Mouse (Mus musculus) stomach, embryonic 15.5 days (tissue): ENCODE results near the gene Hpd. TPM values are rescaled to one million over a fixed set of nuclear protein-coding genes. Genes with fewer than 3 reads are reported as not detected.
"Not testable (repeated sequence)": the region's sequence is repeated elsewhere in the genome, so short reads cannot be mapped to it uniquely, and the experiment has no call there.

Experiments
- ATAC-seq: fragments of 200-750 bp; cut with Nextera tagmentation; 2 replicates; pipeline ENCODE4 v1.8.0; 2017; ENCODE audit warnings: low read depth, moderate number of reproducible peaks, moderate TSS enrichment; ENCODE audit not compliant: insufficient read depth, low FRiP score
- H3K27ac ChIP-seq: fragments of 300-500 bp; sonication (generic); 2 replicates; pipeline ENCODE4 v1.5.1; 2015; ENCODE audit warnings: mild to moderate bottlenecking, inconsistent platforms
- H3K27me3 ChIP-seq: fragments of 300-500 bp; sonication (generic); replicated peaks from 2 replicates; pipeline ENCODE4 v1.6.1; 2015; ENCODE audit warnings: inconsistent platforms
- H3K36me3 ChIP-seq: fragments of 300-500 bp; sonication (generic); 2 replicates; pipeline ENCODE4 v1.6.1; 2015; ENCODE audit warnings: inconsistent platforms
- H3K4me1 ChIP-seq: fragments of 300-500 bp; sonication (generic); 2 replicates; pipeline ENCODE4 v1.6.1; 2015; ENCODE audit warnings: inconsistent platforms
- H3K4me2 ChIP-seq: fragments of 300-500 bp; sonication (generic); 2 replicates; pipeline ENCODE4 v1.6.1; 2015; ENCODE audit warnings: mild to moderate bottlenecking, inconsistent platforms
- H3K4me3 ChIP-seq: fragments of 300-500 bp; sonication (generic); replicated peaks from 2 replicates; pipeline ENCODE4 v1.5.1; 2015; ENCODE audit warnings: inconsistent platforms
- H3K9ac ChIP-seq: fragments of 300-500 bp; sonication (generic); 2 replicates; pipeline ENCODE4 v1.6.1; 2015; ENCODE audit warnings: inconsistent platforms
- H3K9me3 ChIP-seq: fragments of 300-500 bp; sonication (generic); 2 replicates; pipeline ENCODE4 v1.6.1; 2016; ENCODE audit warnings: inconsistent platforms
- WGBS: fragments of 180-500 bp; shearing (Covaris S2); methylation state at CpG from one replicate; pipeline ENCODE4 v1.1.7; 2015; 5-methylcytosine and 5-hydroxymethylcytosine counted together
- polyA plus RNA-seq: library from polyadenylated mRNA; unstranded; fragments of >200 nt; fragmentation: Nextera tagmentation; extraction: Ambion mirVana; gene quantifications from 2 replicates; pipeline ENCODE4 v1.2.1, GENCODE M21; 2015

Gene Hpd
- polyA plus RNA-seq, 1 experiment from 2014 or later = 5.3 TPM

GRCm38 (mm10) chr5:123201523-123201892 is 19.0 kb upstream of the Hpd start:
- 59% methylated on average over 7 of the region's 7 CpGs for WGBS
- H3K4me1 ChIP-seq = no peaks in the 10 kb centered on the region
- no peak overlapping the region for H3K9ac ChIP-seq
- no peaks in the 10 kb centered on the region for H3K27me3 ChIP-seq
- H3K4me3 ChIP-seq = no peak overlapping the region
- H3K36me3 ChIP-seq = no peaks in the 10 kb centered on the region
- ATAC-seq = no peak; the same call in 1 of the 2 replicates
- no peaks in the 10 kb centered on the region for H3K9me3 ChIP-seq
- no peak overlapping the region for H3K27ac ChIP-seq
- H3K4me2 ChIP-seq = no peak overlapping the region

GRCm38 (mm10) chr5:123200816-123201522 is 18.4 kb upstream of the Hpd start:
- H3K27me3 ChIP-seq, H3K27ac ChIP-seq, H3K9ac ChIP-seq, ATAC-seq, H3K4me3 ChIP-seq, H3K36me3 ChIP-seq, H3K4me2 ChIP-seq, H3K9me3 ChIP-seq, H3K4me1 ChIP-seq: not testable (repeated sequence)
- 89% methylated on average over 6 of the region's 7 CpGs for WGBS

GRCm38 (mm10) chr5:123198523-123198922 is 16.0 kb upstream of the Hpd start:
- Histone ChIP-seq H3K27me3 (no peaks in the 10 kb centered on the region), H3K4me2 (no peak overlapping the region), H3K9ac (no peak overlapping the region), H3K4me1 (no peaks in the 10 kb centered on the region), H3K4me3 (no peak overlapping the region), H3K9me3 (no peaks in the 10 kb centered on the region), H3K27ac (no peak overlapping the region), H3K36me3 (no peaks in the 10 kb centered on the region)
- WGBS = 80% methylated on average over 4 of the region's 4 CpGs
- ATAC-seq = no peak

- Histone ChIP-seq H3K36me3 (no peaks in the 10 kb centered on the region), H3K9ac (no peak overlapping the region), H3K4me2 (no peak overlapping the region), H3K27me3 (no peaks in the 10 kb centered on the region), H3K4me1 (no peaks in the 10 kb centered on the region), H3K9me3 (no peaks in the 10 kb centered on the region), H3K4me3 (no peak overlapping the region), H3K27ac (no peak overlapping the region)
- no peak; the same call in 1 of the 2 replicates for ATAC-seq
- WGBS = 60% methylated on average over 4 of the region's 4 CpGs
These were observed 14.2 kb upstream of the Hpd start for GRCm38 (mm10) chr5:123196746-123197145.

GRCm38 (mm10) chr5:123195500-123196000 is 13.0 kb upstream of the Hpd start:
- H3K4me1 ChIP-seq = no peaks in the 10 kb centered on the region
- H3K9ac ChIP-seq = no peak overlapping the region
- ATAC-seq = no peak
- no peak overlapping the region for H3K4me3 ChIP-seq
- 85% methylated on average over 16 of the region's 16 CpGs for WGBS
- no peak overlapping the region for H3K27ac ChIP-seq
- no peaks in the 10 kb centered on the region for H3K9me3 ChIP-seq
- no peak overlapping the region for H3K4me2 ChIP-seq
- no peaks in the 10 kb centered on the region for H3K36me3 ChIP-seq
- no peaks in the 10 kb centered on the region for H3K27me3 ChIP-seq

GRCm38 (mm10) chr5:123194856-123195255 is 12.3 kb upstream of the Hpd start:
- WGBS = 82% methylated on average over 6 of the region's 6 CpGs
- H3K27me3 ChIP-seq = no peaks in the 10 kb centered on the region

GRCm38 (mm10) chr5:123193436-123193835 is 10.9 kb upstream of the Hpd start:
- 68% methylated on average over 5 of the region's 5 CpGs for WGBS
- ATAC-seq = peak; percentile 85
- no peaks in the 10 kb centered on the region for H3K9me3 ChIP-seq
- H3K27me3 ChIP-seq = no peaks in the 10 kb centered on the region
- H3K9ac ChIP-seq = no peak overlapping the region
- H3K36me3 ChIP-seq = no peaks in the 10 kb centered on the region
- H3K4me2 ChIP-seq = no peak overlapping the region
- H3K4me3 ChIP-seq = no peak overlapping the region
- H3K27ac ChIP-seq = no peak overlapping the region
- no peaks in the 10 kb centered on the region for H3K4me1 ChIP-seq

More at GRCm38 (mm10) chr5:123194856-123195255, 12.3 kb upstream of the Hpd start:
- Histone ChIP-seq H3K4me2 (no peak overlapping the region), H3K9me3 (no peaks in the 10 kb centered on the region), H3K36me3 (no peaks in the 10 kb centered on the region), H3K4me3 (no peak overlapping the region), H3K27ac (no peak overlapping the region), H3K9ac (no peak overlapping the region), H3K4me1 (no peaks in the 10 kb centered on the region)
- no peak for ATAC-seq

GRCm38 (mm10) chr5:123192606-123193150 is 10.2 kb upstream of the Hpd start:
- Histone ChIP-seq H3K4me2 (no peak overlapping the region), H3K4me1 (no peaks in the 10 kb centered on the region), H3K9me3 (no peaks in the 10 kb centered on the region), H3K9ac (no peak overlapping the region), H3K36me3 (no peaks in the 10 kb centered on the region), H3K27me3 (no peaks in the 10 kb centered on the region), H3K4me3 (no peak overlapping the region), H3K27ac (no peak overlapping the region)
- WGBS = 57% methylated on average over 9 of the region's 9 CpGs
- no peak for ATAC-seq

GRCm38 (mm10) chr5:123191427-123191826 is 8.9 kb upstream of the Hpd start:
- Histone ChIP-seq H3K4me3 (no peak overlapping the region), H3K4me2 (no peak overlapping the region), H3K9me3 (no peaks in the 10 kb centered on the region), H3K27me3 (no peaks in the 10 kb centered on the region), H3K9ac (no peak overlapping the region), H3K4me1 (no peaks in the 10 kb centered on the region), H3K36me3 (no peaks in the 10 kb centered on the region), H3K27ac (no peak overlapping the region)
- ATAC-seq = no peak
- 66% methylated on average over 6 of the region's 6 CpGs for WGBS

GRCm38 (mm10) chr5:123190912-123191311 is 8.4 kb upstream of the Hpd start:
- ATAC-seq = no peak
- H3K9ac ChIP-seq = no peak overlapping the region
- H3K27ac ChIP-seq = no peak overlapping the region
- WGBS = 71% methylated on average over 3 of the region's 3 CpGs
- H3K27me3 ChIP-seq = no peaks in the 10 kb centered on the region
- H3K4me2 ChIP-seq = no peak overlapping the region
- no peaks in the 10 kb centered on the region for H3K36me3 ChIP-seq
- H3K4me1 ChIP-seq = no peaks in the 10 kb centered on the region
- no peak overlapping the region for H3K4me3 ChIP-seq
- H3K9me3 ChIP-seq = no peaks in the 10 kb centered on the region

- no peak overlapping the region for H3K4me3 ChIP-seq
- H3K9ac ChIP-seq = no peak overlapping the region
- 90% methylated on average over 3 of the region's 3 CpGs for WGBS
- no peak overlapping the region for H3K27ac ChIP-seq
- no peak overlapping the region for H3K4me2 ChIP-seq
- ATAC-seq = no peak
- H3K27me3 ChIP-seq = no peaks in the 10 kb centered on the region
- no peaks in the 10 kb centered on the region for H3K36me3 ChIP-seq
- no peaks in the 10 kb centered on the region for H3K4me1 ChIP-seq
- no peaks in the 10 kb centered on the region for H3K9me3 ChIP-seq
These were observed 4.8 kb upstream of the Hpd start for GRCm38 (mm10) chr5:123187306-123187705.

GRCm38 (mm10) chr5:123185966-123186365 is 3.4 kb upstream of the Hpd start:
- no peaks in the 10 kb centered on the region for H3K9me3 ChIP-seq
- H3K27me3 ChIP-seq = no peaks in the 10 kb centered on the region
- H3K4me3 ChIP-seq = no peak overlapping the region
- H3K9ac ChIP-seq = no peak overlapping the region
- no peak for ATAC-seq
- H3K4me2 ChIP-seq = no peak overlapping the region
- H3K36me3 ChIP-seq = no peaks in the 10 kb centered on the region
- no peaks in the 10 kb centered on the region for H3K4me1 ChIP-seq
- no peak overlapping the region for H3K27ac ChIP-seq
- WGBS = 75% methylated on average over 6 of the region's 6 CpGs
